Mouse (Mus musculus): Measurements from ENCODE around the gene Sco1. TPM values are rescaled to one million over a fixed set of nuclear protein-coding genes. Genes with fewer than 3 reads are reported as not detected.

Gene Sco1
- 10 to 100 TPM; 10.2 to 12.4 TPM for polyA plus RNA-seq (2017; shearing (Covaris generic))

GRCm38 (mm10) chr11:67052321-67052952 lies at the start of gene Sco1, which contains the start of gene Adprm:
Sco1 (plus strand) TSS chr11:67052670.
Adprm (minus strand) TSS chr11:67052594.

GRCm38 (mm10) chr11:67024867-67025477 lies 27.5 kb upstream of the Sco1 start, which contains the start of gene Tmem220:
Tmem220 (plus strand) TSS chr11:67025154.

GRCm38 (mm10) chr11:67078000-67078399 lies 25.5 kb downstream of the Sco1 start, which contains the start of gene Myh3:
Myh3 (plus strand) TSS chr11:67078300.

Other genes with a start within 250 kb of the Sco1 start
- not detected for gene Pirt, start 140.7 kb upstream of the Sco1 start, polyA plus RNA-seq (2017; shearing (Covaris generic))
- not detected for gene Tmem238l, start 96.0 kb upstream of the Sco1 start, polyA plus RNA-seq (2017; shearing (Covaris generic))
- gene Tmem220, start 27.5 kb upstream of the Sco1 start, polyA plus RNA-seq (2017; shearing (Covaris generic)), result under 1 TPM; 0.27 to 0.72 TPM
- 10 to 100 TPM; 50.2 to 55.1 TPM for gene Adprm, start 76 bp upstream of the Sco1 start, polyA plus RNA-seq (2017; shearing (Covaris generic))
- under 1 TPM; 0.10 to 0.44 TPM for gene Myh3, start 25.6 kb downstream of the Sco1 start, polyA plus RNA-seq (2017; shearing (Covaris generic))
- under 1 TPM in 1 of 2 experiments, not detected in 1; 0.47 TPM for gene Myh2, start 118.4 kb downstream of the Sco1 start, polyA plus RNA-seq (2017; shearing (Covaris generic))
- under 1 TPM in 1 of 2 experiments, not detected in 1; 0.12 TPM for gene Myh1, start 147.4 kb downstream of the Sco1 start, polyA plus RNA-seq (2017; shearing (Covaris generic))
- gene Myh4, start 185.4 kb downstream of the Sco1 start, polyA plus RNA-seq (2017; shearing (Covaris generic)), result under 1 TPM in 1 of 2 experiments, not detected in 1; 0.23 TPM
- under 1 TPM in 1 of 2 experiments, not detected in 1; 0.50 TPM for gene Myh8, start 224.5 kb downstream of the Sco1 start, polyA plus RNA-seq (2017; shearing (Covaris generic))

All from activated CD4-positive, CD25-positive, alpha-beta regulatory T cell (primary cell).